Mouse (Mus musculus) thymus, postnatal 25 days (tissue): ENCODE data around the gene Entpd7.

Experiments used
- DNase-seq: peaks from one replicate; pipeline ENCODE4 v3.0.0; 2022

Entpd7 gene

GRCm38 (mm10) chr19:43689419-43690246 is at the start of gene Entpd7:
TSS of gene Entpd7 (plus strand) at chr19:43689672.
- peak; percentile 93 for DNase-seq

- no peak for DNase-seq
Measured at GRCm38 (mm10) chr19:43641833-43642232, 47.6 kb upstream of the Entpd7 start.

- no peak for DNase-seq
Measured at GRCm38 (mm10) chr19:43642843-43643242, 46.6 kb upstream of the Entpd7 start.

DNA sequence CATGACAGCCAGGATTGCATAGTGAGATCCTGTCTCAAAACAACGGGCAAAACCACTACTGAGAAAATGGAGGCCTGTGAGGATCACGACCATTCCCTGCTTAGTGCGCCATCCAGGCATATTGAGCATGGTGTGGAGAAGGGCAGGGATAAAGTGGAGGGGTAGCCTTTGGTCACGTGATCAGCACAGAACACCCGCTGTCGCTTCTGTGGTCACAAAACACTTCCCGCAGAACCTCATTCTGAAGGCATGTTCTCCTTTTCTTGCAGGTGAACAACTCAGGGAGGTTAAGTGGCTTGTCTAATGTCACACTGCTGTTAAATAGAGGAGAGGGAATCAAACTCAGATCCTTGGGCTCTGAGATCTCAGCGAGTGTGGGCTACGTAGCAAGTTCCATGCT is 44.0 kb upstream of the Entpd7 start:
- DNase-seq: no peak

- no peak for DNase-seq
Measured at GRCm38 (mm10) chr19:43646852-43647251, 42.6 kb upstream of the Entpd7 start.

- no peak for DNase-seq
Measured at GRCm38 (mm10) chr19:43647261-43647660, 42.2 kb upstream of the Entpd7 start.

GRCm38 (mm10) chr19:43648343-43648742 is 41.1 kb upstream of the Entpd7 start:
- no peak for DNase-seq

GRCm38 (mm10) chr19:43651241-43651785 is 38.2 kb upstream of the Entpd7 start:
- no peak for DNase-seq

GRCm38 (mm10) chr19:43655735-43656492 is 33.6 kb upstream of the Entpd7 start:
- peak; percentile 50 for DNase-seq

DNA sequence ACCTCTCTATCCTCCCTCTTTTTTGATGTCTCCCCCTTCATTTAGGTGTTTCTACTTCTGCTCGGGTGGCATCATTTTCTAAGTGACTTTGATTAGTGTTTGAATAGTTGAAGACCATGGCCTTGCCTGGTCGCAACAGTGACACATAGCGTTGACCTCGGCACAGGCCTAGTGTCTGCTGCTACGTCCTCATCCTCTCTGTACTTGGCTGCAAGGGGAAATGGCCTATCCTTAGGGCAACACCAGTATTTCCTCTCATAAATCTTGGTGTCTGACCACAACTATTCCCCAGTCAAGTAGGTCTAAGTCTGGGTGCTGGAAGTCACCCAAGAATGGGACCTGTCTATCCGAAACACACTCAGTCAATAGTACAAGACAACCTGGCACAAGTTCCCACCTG is 29.8 kb upstream of the Entpd7 start:
- no peak for DNase-seq

GRCm38 (mm10) chr19:43660774-43661173 is 28.7 kb upstream of the Entpd7 start:
- no peak for DNase-seq

DNA sequence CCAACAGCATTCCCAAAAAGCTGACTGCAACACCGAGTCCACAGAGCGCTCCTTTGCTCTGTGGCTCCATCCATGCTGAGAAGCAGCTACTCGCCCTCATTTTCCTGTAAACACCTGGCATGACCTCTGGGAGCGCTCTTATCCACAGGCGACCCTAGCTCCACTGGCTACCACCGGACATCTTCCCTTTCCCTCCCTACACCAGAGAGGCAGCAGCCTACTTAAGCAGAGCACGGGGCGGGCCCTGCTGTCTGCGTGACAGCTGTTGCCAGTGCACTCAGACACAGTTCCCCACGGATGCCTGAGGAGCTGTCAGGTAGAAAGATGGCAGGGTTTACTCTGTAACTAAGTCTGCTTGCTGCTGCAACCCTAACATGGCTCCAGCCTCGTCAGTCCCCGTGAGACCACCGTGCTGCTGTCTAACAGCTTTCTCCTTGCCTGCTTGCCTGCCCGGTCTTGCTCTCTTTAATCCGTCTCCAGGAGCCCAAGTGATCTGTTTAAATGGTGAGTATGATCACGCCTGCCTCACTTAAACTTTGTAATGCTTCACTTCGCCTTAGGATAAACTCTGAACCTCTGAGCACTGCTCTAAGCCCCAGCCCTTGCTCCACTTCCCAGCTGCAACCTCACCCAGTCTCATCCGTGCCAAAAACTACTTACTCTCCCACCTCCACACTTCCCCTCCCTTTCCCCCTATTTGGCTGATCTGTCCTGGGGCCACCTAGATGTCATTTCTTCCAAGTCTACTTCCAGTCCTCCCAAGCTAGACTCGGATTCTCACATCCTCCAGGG is 27.1 kb upstream of the Entpd7 start:
- DNase-seq: no peak

DNA sequence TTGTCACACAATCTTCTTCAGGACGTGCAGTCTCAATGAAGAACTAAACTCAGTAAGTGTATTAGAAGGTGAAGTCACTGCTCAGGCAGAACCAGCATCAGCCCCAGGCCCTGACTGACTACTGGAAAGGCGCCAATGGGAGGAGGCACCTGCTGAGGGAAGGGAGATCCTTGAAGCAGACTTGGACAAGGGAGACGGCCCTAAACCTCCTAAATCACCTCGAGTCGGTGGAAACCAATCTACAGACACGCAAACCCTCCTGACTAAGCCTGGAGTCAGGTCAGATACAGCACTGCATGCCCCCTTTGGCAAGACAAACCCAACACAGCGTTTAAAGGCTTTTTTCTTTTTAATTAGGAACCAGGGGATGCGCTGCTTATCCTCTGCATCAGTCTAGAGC is 26.0 kb upstream of the Entpd7 start:
- no peak for DNase-seq

DNA sequence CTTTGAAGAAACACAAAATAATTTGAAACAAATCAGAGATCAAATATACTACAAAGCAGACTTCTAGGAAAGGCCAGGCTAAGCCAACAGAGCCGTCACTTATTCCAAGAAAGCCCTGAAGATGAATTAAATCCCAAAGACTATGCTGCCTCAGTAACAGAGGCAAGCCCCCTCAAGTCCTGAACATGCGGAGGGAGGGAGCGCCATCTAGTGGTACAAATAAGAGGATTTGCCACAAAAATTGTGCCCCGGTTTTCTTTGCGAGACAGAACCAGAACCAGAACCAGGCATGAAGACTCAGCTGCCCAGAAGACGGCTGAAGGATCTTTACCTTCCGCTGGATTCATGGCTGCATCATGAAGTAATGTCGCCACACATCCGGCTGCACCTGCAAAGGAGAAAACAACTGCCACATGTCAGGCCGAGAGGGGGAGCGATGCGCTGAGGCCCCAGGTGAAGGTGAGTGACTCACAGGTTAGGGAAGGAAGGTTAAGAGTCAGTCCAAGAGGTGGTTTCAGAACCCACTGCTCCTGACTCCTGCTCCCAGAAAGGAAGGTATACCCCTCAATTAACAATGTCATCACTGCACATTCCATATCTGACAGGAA is 23.9 kb upstream of the Entpd7 start:
- DNase-seq: peak; percentile 34

DNA sequence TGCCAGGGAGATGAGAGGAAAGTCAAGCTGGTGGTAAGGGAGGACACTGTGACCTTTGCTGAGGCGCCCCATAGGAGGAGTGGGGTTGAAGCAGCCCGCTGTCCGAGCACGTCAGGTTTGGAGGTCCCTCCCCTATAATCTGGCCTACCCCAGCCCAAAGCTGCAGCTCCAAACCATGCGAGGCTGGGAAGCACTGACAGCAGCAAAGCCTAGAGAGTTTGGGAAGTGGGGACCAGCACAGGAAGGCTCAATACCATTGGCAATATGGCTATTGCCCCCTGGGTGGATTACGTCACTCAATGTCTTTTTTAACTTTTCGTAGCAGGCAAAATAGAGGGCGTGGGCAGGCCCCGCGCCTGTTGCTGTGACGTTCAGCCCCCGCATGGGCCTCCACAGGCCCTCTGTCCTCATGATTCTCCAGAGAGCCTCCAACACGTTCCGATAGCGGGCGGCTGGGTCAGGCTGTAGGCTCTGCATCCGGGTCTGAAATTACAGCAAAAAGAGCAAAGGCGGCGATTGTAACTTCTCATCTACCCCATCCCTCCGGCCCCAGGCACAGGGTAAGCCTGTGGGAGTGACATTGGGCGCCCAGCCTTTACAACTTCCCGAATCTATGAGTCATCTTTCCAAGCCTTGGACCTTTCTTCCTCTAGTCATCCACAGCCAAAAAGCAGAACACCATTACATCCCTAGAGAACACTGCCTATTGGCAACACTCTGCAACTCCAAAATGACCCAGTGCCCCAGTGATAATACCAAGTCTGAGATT is 22.6 kb upstream of the Entpd7 start:
- no peak for DNase-seq

GRCm38 (mm10) chr19:43667430-43667809 is 22.1 kb upstream of the Entpd7 start:
- peak; percentile 38 for DNase-seq

DNA sequence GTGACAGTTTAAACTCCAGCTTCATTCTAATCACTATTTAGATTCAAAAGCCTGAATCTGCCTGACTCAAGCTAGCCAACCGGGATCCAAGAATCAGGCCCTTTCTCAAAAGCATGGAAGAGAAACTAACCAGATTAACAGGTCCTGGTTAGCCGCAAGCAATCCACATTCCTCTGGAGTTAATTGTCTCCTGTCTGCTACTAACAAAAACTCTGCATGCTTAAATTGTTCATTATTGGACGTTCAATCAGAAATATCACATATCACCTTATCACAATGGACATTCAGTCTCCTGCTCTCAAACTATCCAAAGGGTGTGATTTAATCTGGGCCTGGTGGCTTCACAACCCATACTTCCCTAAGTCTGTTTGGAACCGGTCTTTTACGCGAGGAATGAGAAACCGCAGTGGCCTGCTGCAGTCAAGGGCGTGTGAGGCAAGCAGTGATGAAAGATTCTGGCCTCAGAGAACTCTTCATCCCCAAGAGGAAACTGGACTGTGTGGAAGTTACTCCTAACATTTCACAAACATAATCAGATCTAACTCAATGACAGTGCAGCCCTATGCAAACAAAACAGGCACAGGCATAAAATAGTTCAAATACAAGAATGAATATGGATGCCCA is 20.2 kb upstream of the Entpd7 start:
- DNase-seq: no peak

- no peak for DNase-seq
Measured at GRCm38 (mm10) chr19:43671054-43671453, 18.4 kb upstream of the Entpd7 start.

GRCm38 (mm10) chr19:43673513-43674315 is 15.8 kb upstream of the Entpd7 start:
- DNase-seq: peak; percentile 32

DNA sequence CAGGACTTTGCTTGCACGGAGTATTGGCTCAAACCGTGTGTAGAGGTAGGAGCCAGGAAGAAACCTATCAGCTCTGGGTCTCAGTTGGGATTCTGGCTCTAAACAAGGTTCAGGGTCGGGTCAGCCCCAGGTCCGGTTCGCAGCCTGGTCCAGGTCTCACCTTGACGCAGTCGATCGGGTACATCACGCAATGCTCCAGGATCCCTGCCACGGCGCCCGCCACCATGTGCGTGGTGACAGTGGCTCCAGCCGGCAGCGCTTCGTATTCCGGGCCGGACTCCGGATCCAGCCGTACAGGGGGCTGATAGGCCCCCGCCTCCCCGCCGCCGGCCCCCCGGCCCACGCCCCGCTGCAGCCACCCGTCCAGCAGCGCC is 15.2 kb upstream of the Entpd7 start:
- no peak for DNase-seq
